Mouse (Mus musculus) WW6 (cell line): ENCODE results near the gene Retn.

Source experiments
- DNase-seq: peaks from one replicate; pipeline ENCODE4 v3.0.0-alpha.2; 2013; ENCODE audit warnings: low read depth, low spot score

Gene Retn

DNA sequence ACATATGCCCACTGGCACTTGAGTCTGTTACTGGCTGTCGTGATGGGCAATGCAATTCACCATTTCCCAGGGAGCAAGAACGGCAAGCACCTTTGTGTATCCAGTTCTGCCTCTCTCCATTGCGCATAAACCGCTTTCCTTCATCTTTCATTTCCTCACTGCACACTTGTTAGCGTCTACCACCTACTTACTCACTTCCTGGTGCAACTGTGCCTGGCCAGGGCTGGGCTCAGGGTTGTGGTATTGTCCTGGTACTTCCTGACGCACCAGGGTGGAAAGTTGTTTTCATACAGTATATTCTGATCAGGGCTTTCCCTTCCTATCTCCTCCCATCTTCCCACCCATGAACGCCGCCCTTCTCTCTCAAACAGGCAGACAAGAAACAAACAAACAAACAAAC is 5.3 kb downstream of the Retn start:
- no peak for DNase-seq

- DNase-seq: no peak
These were observed 8.8 kb downstream of the Retn start for GRCm38 (mm10) chr8:3664405-3664804.

- no peak for DNase-seq
These were observed 9.9 kb downstream of the Retn start, which contains the start of gene Mcemp1 for GRCm38 (mm10) chr8:3665507-3665906. Mcemp1 (plus strand) TSS chr8:3665754.

GRCm38 (mm10) chr8:3670388-3670787 is 14.8 kb downstream of the Retn start:
- DNase-seq: no peak

- DNase-seq: peak; percentile 83
These were observed 16.5 kb downstream of the Retn start, which contains the start of gene Fcor for GRCm38 (mm10) chr8:3671980-3672491. Fcor (minus strand) TSS chr8:3672362.

DNA sequence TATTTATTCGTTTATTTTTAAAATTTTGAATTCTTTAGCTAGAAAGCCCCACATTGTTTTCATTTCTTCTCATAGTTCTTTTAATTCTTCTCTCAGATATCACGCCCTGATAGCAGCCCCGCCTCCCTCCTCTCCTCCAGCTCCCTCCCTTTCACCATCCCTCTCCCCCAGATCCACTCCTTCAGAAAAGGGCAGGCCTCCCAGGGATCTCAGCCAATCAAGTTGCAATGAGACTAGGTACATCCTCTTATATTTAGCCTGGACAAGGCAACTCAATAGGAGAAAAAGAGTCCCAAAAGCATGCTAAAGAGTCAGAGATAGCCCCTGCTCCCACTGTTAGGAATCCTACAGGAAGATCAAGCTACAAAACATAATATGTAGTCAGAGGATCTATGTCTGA is 19.1 kb downstream of the Retn start:
- no peak for DNase-seq

- DNase-seq: peak; percentile 87
These were observed 20.8 kb downstream of the Retn start, which contains the start of gene Trappc5 for GRCm38 (mm10) chr8:3676131-3676992. Trappc5 (plus strand) TSS chr8:3676299.

DNA sequence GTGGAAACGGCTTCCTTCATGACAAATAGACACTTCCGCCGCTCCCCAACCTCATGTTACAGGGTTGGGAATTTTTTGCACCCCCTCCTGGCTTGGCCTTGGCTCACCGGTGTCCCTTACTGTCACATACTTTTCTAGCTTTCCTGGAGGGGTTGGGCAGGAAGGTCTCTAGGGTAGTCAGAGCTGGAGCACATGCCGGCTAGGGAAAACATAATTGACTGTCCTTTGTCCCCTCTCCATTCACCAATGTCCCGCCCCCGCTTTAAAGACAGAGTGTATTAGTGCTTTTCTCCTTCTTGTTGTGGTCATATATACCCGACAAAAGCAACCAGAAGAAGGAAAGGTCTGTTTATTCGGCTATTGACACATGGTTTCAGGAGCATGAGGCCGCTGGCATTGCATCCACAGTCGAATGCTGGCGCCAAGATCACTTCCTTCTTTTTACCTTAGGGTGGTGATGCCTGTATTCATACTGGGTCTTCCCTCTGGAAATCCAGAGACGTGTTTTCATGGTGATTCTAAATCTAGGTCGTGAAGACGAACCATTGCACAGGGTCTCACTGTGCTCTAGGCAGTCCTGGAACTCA is 21.5 kb downstream of the Retn start:
- DNase-seq: no peak

DNA sequence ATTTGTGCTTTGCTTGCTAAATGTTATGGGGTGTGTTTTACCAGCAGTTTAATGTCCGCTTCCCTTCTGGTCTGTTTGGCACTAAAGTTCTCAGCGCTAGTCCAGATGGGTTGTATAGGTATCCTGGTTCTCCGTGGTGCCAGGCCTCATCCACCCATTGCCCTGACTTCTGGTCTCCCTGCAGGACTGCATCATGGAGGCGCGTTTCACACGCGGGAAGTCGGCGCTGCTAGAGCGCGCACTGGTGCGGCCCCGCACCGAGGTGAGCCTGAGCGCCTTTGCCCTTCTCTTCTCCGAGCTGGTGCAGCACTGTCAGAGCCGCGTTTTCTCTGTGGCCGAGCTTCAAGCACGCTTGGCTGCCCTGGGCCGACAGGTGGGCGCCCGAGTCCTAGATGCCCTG is 23.3 kb downstream of the Retn start:
- DNase-seq: no peak

- no peak for DNase-seq
These were observed 23.7 kb downstream of the Retn start for GRCm38 (mm10) chr8:3679236-3679635.

GRCm38 (mm10) chr8:3679656-3680055 is 24.1 kb downstream of the Retn start:
- DNase-seq: no peak

DNA sequence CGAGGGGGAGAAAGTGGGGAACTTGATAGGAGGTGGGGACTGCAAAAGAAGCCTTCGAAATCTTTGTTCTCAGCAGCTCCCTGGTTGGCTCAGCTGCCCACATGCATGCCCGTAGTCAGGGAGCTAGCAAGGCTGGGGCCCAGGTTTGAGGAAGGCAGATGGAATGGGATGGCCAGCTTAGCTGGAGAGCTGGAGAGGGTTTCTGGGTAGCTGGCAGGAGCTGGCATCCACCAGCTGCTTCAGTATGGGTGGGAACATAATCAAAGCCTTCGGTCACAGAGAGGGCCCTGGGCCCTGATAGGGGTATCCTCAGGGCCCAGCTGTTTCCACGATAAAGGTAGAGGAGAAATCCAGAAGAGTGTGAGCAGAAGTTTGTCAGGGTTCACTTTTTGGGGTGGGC is 26.9 kb downstream of the Retn start:
- no peak for DNase-seq

DNA sequence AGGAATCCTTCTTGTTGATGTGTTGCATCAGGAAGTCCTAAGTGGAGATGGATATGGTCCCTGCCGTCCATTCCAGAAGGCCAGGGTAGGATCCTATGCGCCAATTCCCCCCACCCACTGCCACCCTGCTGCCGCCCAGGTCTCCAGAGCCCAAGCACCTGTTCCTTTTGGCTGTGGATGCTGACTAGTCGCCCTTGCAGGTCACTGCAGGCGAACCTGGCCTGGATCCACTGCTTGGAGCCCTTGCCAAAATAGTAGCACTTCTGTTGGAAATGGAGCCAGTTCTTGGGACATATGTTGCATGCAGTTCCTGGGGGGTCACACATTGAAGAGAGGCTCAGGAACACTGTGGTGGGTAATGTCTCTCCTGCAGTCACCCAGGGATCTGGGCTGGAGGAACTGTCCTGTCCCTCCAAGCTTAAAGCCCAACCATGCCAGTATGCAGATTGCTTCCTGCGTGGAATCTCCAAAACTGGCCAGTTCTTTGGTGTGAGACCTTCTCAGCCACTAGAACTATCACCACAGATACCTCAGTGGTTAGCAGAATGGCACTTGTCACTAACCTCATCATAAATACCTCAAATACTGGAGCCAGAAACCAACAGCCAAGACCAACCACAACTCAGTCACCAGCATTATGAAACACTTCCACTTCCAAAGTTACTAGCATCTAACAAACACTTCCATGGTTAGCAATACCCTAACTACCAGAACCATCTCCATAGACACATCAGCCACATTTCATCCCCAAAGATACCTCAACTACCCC is 28.0 kb downstream of the Retn start:
- no peak for DNase-seq

DNA sequence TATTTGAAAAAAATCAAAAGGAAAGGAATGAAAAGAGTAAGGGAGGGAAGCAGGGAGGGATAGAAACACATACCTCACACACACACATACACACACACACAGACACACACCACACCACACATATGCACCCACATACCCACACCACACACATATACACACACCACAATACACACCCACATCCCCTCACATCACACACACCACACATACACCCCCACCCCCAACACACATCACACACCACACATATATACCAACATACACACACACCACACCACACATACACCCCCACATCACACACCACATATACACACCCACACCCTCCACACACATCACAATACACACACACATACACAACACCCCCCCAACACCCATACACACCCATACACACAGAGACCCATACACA is 29.0 kb downstream of the Retn start:
- DNase-seq: no peak

DNA sequence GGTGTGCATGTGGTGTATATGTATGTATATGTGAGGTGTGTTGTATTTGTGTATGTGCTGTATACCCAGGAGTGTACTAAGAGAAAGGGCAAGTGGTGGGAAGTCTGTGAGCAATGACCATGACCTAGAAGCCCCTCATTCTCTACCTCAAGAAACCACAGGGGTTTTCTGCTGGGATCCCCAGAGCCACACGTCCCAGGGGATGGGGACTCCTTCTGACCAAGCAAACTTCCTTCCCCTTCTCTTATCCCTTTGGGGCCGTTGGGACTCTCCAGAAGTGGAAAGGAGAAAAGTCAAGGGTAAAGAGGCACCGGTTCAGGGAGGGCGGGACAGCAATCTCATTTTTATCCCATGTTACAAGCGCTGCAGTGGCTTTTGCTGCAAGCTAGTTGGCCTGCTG is 29.9 kb downstream of the Retn start:
- no peak for DNase-seq

- DNase-seq: no peak
These were observed 32.0 kb downstream of the Retn start for GRCm38 (mm10) chr8:3687537-3687936.

DNA sequence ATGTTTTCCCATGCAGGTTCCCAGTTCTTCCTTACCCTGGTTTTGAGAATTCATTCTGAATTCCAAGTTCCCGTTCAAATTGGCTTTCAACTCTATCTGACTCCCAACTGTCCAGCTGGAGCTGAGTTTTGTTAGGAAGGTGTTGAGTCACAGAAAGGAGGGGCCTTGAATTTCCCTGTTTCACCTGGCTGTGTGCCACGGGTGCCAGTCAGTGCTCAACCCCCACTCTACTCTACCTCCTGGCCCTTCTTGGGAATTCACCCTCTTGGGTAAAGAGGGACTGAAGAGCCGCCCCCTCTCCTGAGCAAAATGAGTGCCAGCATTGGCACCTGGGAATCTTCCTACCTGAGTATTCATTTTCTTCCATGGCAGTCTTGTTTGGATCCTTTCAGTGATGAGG is 35.2 kb downstream of the Retn start:
- no peak for DNase-seq

GRCm38 (mm10) chr8:3694121-3694520 is 38.6 kb downstream of the Retn start, which contains the start of gene Fcer2a:
Fcer2a (minus strand) TSS chr8:3694175.
- DNase-seq: no peak

DNA sequence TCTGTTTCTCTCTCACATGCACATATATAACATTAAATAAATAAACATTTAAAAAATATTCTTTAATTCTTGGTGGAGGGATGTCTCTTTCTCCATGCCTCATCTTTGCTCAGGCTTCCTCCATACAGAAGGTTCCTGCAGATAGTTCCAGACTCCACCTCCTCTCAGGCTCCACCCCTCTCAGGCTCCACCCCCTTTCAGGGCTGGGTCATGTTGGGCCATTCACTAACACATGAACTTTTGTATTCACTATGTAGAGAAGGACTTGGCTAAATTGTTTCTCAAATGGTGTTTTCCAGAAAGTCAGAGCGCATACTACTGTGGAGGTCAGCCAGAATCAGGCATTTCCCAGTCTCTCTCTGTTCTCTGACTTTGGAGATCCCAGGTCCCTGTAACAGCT is 45.9 kb downstream of the Retn start:
- DNase-seq: no peak

- DNase-seq: no peak
These were observed 50.1 kb downstream of the Retn start for GRCm38 (mm10) chr8:3705711-3706110.

- DNase-seq: no peak
These were observed 52.0 kb downstream of the Retn start for GRCm38 (mm10) chr8:3707611-3708010.
